Mouse (Mus musculus): Measurements from ENCODE around the gene Serpina9. TPM values are rescaled to one million over a fixed set of nuclear protein-coding genes. Genes with fewer than 3 reads are reported as not detected.

Gene Serpina9
- polyA plus RNA-seq, 1 experiment = 0.04 TPM

DNA sequence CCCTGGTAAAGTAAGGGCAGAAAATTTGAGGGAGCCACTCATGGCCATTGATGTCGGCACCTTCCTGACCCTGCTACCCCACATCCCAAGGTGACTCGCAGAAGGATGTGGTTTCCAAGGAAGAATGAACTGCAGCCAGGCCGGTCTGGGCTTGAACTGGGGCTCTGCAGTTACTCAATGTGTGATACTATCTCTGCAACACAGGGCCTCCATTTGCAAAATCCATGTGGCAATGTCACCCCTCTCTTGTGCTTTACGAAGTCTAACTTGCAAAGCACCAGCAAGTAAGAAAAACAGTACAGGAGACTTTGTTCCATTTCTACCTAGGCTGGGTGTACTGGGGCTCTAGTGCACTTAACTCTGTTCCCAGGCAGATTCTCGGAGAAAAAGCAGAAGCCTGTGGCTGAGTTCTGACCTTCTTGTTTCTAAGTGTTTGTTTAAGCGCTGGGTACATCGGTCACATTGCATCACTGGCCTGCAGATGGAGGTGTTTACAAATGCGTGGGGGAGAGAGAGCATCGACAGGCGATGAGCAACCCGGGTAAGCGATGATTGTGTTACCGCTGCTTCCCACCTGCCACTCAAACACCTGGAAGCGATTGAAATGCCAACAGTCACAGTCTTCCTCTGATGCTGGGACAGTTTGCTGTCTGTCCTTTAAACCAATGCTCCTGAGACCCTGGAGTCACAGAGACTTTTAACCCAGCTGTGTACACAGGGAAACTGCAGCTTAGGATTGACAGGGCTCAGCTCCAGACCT lies 24.6 kb downstream of the Serpina9 start:
- TF ChIP-seq CTCF (IDR thresholded peaks at IDR 0.05; ENCODE audit: borderline replicate concordance, extremely low read depth, insufficient read depth, insufficient read length) = no peak
- no peak for TF ChIP-seq POLR2A (IDR thresholded peaks at IDR 0.05; ENCODE audit: borderline replicate concordance, extremely low read depth, insufficient read depth, insufficient read length, poor library complexity, severe bottlenecking)
- DNase-seq (ENCODE audit: low read depth) = peak; percentile 7

DNA sequence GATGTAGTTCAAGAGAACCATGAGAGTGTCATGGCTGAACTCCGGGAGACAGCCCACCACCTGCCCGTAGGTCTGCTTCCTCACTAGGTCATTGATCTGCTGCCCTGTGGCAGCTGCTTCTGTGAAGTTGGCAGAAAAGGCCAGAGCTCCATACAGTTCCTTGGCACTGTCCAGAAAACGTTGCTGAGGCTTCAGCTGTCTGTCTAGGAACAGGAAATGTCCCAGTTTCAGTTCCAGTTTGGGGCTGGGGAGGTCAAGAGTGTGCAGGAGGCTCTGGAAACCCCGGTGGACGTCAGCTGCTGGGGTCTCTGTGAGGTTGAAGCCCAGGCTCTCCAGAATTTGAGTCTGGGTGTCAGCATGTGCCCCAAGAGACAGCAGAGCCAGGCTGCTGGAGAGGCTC lies 27.7 kb downstream of the Serpina9 start:
- TF ChIP-seq CTCF (IDR thresholded peaks at IDR 0.05; ENCODE audit: borderline replicate concordance, extremely low read depth, insufficient read depth, insufficient read length) (no peak), POLR2A (IDR thresholded peaks at IDR 0.05; ENCODE audit: borderline replicate concordance, extremely low read depth, insufficient read depth, insufficient read length, poor library complexity, severe bottlenecking) (no peak)
- DNase-seq (ENCODE audit: low read depth) = no peak

DNA sequence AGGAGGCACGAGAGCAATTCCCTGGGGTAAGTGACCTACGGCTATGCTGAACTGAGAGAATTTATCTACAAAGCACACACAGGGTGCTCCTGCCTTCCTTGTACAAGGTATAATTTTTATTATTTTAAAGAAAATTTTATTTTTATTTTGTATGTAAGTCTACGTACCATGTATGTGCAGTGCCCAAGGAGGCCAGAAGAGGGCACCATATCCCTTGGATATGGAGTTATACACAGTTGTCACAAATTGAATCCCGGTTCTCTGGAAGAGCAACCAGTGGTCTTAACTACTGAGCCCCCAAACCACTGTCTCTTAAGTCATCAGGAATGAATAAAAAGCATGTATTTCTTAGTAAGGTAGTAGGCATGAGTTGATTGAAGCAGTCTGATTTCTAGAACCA lies 28.6 kb downstream of the Serpina9 start:
- DNase-seq (ENCODE audit: low read depth) = peak; percentile 64
- TF ChIP-seq POLR2A (IDR thresholded peaks at IDR 0.05; ENCODE audit: borderline replicate concordance, extremely low read depth, insufficient read depth, insufficient read length, poor library complexity, severe bottlenecking) (no peak), CTCF (IDR thresholded peaks at IDR 0.05; ENCODE audit: borderline replicate concordance, extremely low read depth, insufficient read depth, insufficient read length) (peak; percentile 51; the same call in 1 of the 2 replicates)

DNA sequence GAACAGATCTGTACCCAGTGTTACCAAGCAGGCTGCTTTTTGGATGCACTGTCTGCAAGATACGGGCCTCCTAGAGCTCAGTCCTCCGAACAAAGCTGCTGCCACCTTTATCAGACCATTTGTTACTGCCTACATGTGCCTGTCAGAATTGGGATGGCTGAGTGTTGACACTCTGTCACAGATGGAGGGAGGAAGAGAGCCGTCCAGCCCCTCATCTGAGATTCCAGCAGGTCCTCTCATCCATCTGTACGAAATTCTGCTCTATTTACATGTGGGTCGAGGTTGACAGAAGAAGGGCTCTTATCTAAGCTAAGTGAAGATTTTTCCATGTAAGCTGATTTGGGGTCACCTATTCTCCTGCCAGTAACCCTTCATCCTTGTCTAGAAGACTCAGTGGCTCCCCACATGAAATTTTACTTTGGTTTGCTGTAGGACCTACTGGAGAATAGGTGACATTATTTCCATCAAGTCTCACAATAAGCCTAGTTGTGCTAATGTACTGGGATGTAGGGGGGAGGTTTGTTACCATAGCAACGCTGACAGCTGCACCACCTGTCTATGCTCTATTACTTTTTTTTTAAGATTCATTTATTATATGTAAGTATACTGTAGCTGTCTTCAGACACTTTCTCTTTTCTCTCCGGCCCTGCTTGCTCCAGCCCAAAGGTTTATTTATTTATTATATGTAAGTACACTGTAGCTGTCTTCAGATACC lies 31.8 kb downstream of the Serpina9 start:
- peak; percentile 65 for DNase-seq (ENCODE audit: low read depth)
- TF ChIP-seq CTCF (IDR thresholded peaks at IDR 0.05; ENCODE audit: borderline replicate concordance, extremely low read depth, insufficient read depth, insufficient read length) (no peak), POLR2A (IDR thresholded peaks at IDR 0.05; ENCODE audit: borderline replicate concordance, extremely low read depth, insufficient read depth, insufficient read length, poor library complexity, severe bottlenecking) (no peak)

DNA sequence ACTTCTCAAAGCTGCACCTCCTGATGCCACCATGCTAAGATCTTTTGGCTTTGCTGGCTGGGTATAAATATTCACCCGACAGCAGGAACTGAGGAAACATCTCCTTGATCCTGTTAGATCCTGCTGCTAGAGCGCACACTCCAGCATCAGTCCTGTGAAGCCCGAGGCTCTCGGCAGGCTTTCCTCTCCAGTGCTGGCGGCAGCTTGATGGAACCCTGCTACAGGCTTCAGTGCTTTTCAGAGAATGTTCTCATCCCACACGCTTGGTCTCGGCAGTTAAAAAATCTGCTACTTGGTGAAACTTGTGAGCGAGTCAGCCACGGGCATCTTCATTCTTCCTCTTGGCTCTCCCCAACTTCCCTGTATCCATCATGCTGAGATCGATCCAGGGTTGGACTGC lies 35.3 kb downstream of the Serpina9 start:
- no peak for DNase-seq (ENCODE audit: low read depth)
- TF ChIP-seq POLR2A (IDR thresholded peaks at IDR 0.05; ENCODE audit: borderline replicate concordance, extremely low read depth, insufficient read depth, insufficient read length, poor library complexity, severe bottlenecking) (no peak), CTCF (IDR thresholded peaks at IDR 0.05; ENCODE audit: borderline replicate concordance, extremely low read depth, insufficient read depth, insufficient read length) (no peak)

DNA sequence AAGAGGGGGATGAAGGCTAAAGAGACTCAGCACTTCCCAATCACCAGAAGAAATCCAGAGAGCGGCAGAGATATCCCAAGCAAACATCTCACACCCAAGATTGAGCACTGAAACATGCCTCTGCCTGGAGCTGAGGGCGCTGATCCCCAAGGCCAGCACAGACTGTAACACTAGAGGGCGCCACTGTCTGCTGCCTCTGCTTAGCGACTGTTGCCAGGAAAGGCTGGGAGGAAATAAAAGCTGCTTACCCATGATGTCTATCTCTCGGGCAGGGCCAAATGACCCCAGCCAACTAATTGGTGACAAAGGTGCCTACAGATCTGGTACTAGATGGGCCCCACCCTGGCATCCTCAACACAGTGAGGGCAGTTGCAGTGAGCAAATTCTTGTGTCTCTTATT lies 35.7 kb downstream of the Serpina9 start:
- DNase-seq (ENCODE audit: low read depth) = peak; percentile 7
- TF ChIP-seq CTCF (IDR thresholded peaks at IDR 0.05; ENCODE audit: borderline replicate concordance, extremely low read depth, insufficient read depth, insufficient read length) (peak; percentile 52), POLR2A (IDR thresholded peaks at IDR 0.05; ENCODE audit: borderline replicate concordance, extremely low read depth, insufficient read depth, insufficient read length, poor library complexity, severe bottlenecking) (no peak)

DNA sequence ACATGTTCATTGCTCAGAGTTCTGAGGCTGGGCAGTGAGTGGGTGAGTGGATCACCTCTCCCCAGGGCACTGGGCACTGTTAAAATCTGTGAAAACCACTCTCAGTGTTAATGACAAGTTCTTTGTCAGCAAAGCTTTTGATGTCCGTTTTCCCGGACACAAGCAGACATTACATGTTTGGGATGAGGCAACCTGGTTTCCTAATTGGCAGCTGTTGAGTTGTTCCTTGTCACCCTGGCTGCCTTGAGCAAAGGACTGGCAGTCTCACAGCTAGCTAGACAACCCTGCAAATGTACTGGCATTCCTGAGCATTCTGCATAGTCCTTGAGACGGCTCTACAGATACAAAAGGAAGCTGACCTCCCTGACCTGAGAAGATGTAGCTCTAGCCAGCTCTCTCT lies 36.5 kb downstream of the Serpina9 start:
- no peak for TF ChIP-seq CTCF (IDR thresholded peaks at IDR 0.05; ENCODE audit: borderline replicate concordance, extremely low read depth, insufficient read depth, insufficient read length)
- no peak for TF ChIP-seq POLR2A (IDR thresholded peaks at IDR 0.05; ENCODE audit: borderline replicate concordance, extremely low read depth, insufficient read depth, insufficient read length, poor library complexity, severe bottlenecking)
- no peak for DNase-seq (ENCODE audit: low read depth)

DNA sequence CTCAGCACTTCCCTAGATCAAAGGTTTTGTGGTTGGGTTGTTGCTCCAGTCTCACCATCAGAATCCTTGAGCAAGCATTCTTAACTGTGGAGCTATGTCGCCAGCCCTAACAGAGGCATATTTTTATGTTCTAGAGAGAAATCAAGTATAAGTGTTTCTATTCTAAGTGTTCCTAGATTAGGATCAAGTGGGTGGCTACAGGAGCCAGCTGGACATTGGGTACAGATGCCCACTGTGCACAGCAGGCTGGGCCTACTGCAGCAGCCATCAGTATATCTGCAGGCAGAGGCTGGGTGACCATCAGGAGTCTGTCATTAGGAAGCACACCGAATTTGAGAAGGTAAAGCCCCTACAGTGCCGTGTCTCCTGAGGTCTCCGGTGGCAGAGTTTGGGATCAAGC lies 42.5 kb downstream of the Serpina9 start:
- TF ChIP-seq POLR2A (IDR thresholded peaks at IDR 0.05; ENCODE audit: borderline replicate concordance, extremely low read depth, insufficient read depth, insufficient read length, poor library complexity, severe bottlenecking) (no peak), CTCF (IDR thresholded peaks at IDR 0.05; ENCODE audit: borderline replicate concordance, extremely low read depth, insufficient read depth, insufficient read length) (no peak)
- no peak for DNase-seq (ENCODE audit: low read depth)

DNA sequence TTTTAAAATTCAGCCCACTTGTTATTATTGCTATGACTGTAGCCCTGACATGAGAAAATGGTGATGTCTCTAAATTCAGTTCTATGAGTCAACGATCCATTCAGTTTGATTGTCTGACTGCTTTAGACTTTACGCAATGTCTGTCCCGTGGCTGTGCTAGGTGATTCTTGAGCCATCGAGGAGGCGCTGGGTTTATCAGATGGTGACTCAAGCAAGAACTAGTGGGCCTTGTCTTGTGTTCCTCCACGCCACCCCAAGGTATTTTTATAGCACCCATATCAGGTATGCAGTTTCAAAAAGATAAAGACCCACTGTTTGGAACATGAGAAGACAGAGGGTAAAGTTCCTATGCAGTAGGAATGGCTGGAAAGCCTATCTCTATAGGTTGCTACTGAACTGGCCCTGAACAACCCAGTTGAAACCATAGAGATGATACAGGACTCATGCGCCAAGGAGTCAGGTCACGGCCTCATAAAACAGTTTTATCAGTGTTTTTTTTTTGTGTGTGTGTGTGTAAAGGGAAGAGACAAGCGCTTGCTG lies 43.9 kb downstream of the Serpina9 start:
- DNase-seq (ENCODE audit: low read depth) = no peak
- TF ChIP-seq POLR2A (IDR thresholded peaks at IDR 0.05; ENCODE audit: borderline replicate concordance, extremely low read depth, insufficient read depth, insufficient read length, poor library complexity, severe bottlenecking) (no peak), CTCF (IDR thresholded peaks at IDR 0.05; ENCODE audit: borderline replicate concordance, extremely low read depth, insufficient read depth, insufficient read length) (no peak)

DNA sequence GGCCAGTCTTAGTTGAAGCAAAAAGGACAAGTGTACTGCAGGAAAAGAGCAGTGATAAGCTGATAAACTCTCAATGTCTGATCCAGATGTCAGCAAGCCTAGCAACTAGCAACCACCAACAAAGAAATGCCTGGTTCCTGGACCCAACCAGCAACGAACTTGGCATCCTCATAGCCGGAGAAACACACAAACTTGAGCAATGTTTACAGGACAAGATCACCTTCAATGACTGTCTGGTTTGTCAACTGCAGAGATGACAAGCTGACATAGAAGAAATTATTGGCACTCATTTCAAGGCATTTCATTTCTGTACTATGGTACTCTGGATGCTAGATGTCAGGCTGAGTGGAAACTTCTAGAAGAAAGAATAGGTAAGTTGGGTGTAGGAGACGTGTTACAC lies 46.8 kb downstream of the Serpina9 start:
- no peak for TF ChIP-seq POLR2A (IDR thresholded peaks at IDR 0.05; ENCODE audit: borderline replicate concordance, extremely low read depth, insufficient read depth, insufficient read length, poor library complexity, severe bottlenecking)
- TF ChIP-seq CTCF (IDR thresholded peaks at IDR 0.05; ENCODE audit: borderline replicate concordance, extremely low read depth, insufficient read depth, insufficient read length) = no peak
- no peak for DNase-seq (ENCODE audit: low read depth)

DNA sequence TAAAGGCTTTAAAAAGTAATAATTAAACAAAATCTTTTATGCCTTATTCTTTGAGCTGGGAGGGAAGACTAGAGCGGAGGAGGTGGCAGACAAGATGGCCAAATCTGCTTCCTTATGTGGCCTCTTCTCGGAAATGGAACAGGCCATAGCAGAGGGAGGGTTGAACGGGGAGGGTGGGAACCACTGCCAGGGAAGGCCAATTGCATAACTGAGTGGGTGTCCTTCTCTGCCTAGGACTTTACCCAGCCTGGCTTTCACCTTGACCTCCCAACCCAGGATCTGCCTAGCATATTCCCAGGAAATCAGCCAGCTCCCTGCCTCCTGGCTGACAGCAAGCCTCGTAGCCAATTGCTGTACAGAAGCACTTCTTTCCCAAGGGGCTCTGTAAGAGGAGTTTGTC lies 50.3 kb downstream of the Serpina9 start:
- DNase-seq (ENCODE audit: low read depth) = no peak
- TF ChIP-seq POLR2A (IDR thresholded peaks at IDR 0.05; ENCODE audit: borderline replicate concordance, extremely low read depth, insufficient read depth, insufficient read length, poor library complexity, severe bottlenecking) = no peak
- no peak for TF ChIP-seq CTCF (IDR thresholded peaks at IDR 0.05; ENCODE audit: borderline replicate concordance, extremely low read depth, insufficient read depth, insufficient read length)

Measured in brain, embryonic 14.5 days (tissue).